Mouse (Mus musculus) heart, postnatal 36 days (tissue): ENCODE measurements at regions not wholly inside any gene's neighbourhood (a gene's known extent, or its start where the extent isn't known, plus 50 kb on each side); places are given as distances from the start of the nearest gene placed in this dataset.
"Not testable (repeated sequence)": the region's sequence is repeated elsewhere in the genome, so short reads cannot be mapped to it uniquely, and the experiment has no call there.

Source experiments
- DNase-seq, 2 experiments: peaks; one replicate each; pipeline ENCODE4 v3.0.0; 2021 to 2022
- intact Hi-C: fragments of 180-260 bp; cut with DNase I; formaldehyde crosslinking; loops from one replicate; pipeline ENCODE4 v1.15.1; 2025

- intact Hi-C loops: loop anchor here (5.0 to 10.0 kb wide), 3 partner anchors 154 to 884 kb away; partner anchors contain the start of gene Klf6
- DNase-seq: no peak
Observed at GRCm38 (mm10) chr13:5591286-5591685, 270.0 kb upstream of the Klf6 start.

GRCm38 (mm10) chr13:5591837-5592555 is 269.3 kb upstream of the Klf6 start:
- intact Hi-C loops: loop anchor here (1.0 to 10.0 kb wide), 5 partner anchors 23 to 883 kb away; partner anchors contain the start of gene Klf6
- no peak for DNase-seq

- intact Hi-C loops: loop anchor here (1.0 to 10.0 kb wide), 5 partner anchors 22 to 882 kb away; partner anchors contain the start of gene Klf6
- DNase-seq: peak in 1 of 2 experiments; percentile 54
Observed at GRCm38 (mm10) chr13:5592556-5593061, 268.7 kb upstream of the Klf6 start.

- intact Hi-C loops: loop anchor here (5.0 kb wide), 2 partner anchors 829 to 934 kb away; no protein-coding TSS in a partner anchor
Observed at GRCm38 (mm10) chr13:5601648-5602047, 259.6 kb upstream of the Klf6 start.

GRCm38 (mm10) chr13:5603905-5604596 is 257.2 kb upstream of the Klf6 start:
- intact Hi-C loops: loop anchor here (2.0 to 5.0 kb wide), 3 partner anchors 257 to 937 kb away; partner anchors contain the start of gene Klf6
- peak; percentile 25 to 50 for DNase-seq

More at GRCm38 (mm10) chr13:5601648-5602047, 259.6 kb upstream of the Klf6 start:
- no peak for DNase-seq

- no peak for DNase-seq
- intact Hi-C loops: loop anchor here (2.0 to 5.0 kb wide), 2 partner anchors 107 to 255 kb away; partner anchors contain the start of gene Klf6
Observed at GRCm38 (mm10) chr13:5605418-5605817, 255.9 kb upstream of the Klf6 start.

- no peak for DNase-seq
- intact Hi-C loops: loop anchor here (5.0 kb wide), 1 partner anchor 105 kb away; no protein-coding TSS in a partner anchor
Observed at GRCm38 (mm10) chr13:5607462-5607861, 253.8 kb upstream of the Klf6 start.

GRCm38 (mm10) chr13:5614186-5614737 is 247.0 kb upstream of the Klf6 start:
- peak in 1 of 2 experiments; percentile 25 for DNase-seq
- intact Hi-C loops: loop anchor here (2.0 to 5.0 kb wide), 4 partner anchors 21 to 267 kb away; no protein-coding TSS in a partner anchor

GRCm38 (mm10) chr13:5614833-5615232 is 246.4 kb upstream of the Klf6 start:
- intact Hi-C loops: loop anchor here (2.0 to 5.0 kb wide), 4 partner anchors 22 to 268 kb away; no protein-coding TSS in a partner anchor
- DNase-seq: no peak

GRCm38 (mm10) chr13:5615327-5615726 is 246.0 kb upstream of the Klf6 start:
- intact Hi-C loops: loop anchor here (2.0 kb wide), 2 partner anchors 23 to 187 kb away; no protein-coding TSS in a partner anchor
- no peak for DNase-seq

- no peak for DNase-seq
- intact Hi-C loops: no loop called here
Observed at GRCm38 (mm10) chr13:5628124-5628523, 233.2 kb upstream of the Klf6 start.

- intact Hi-C loops: no loop called here
- DNase-seq: no peak
Observed at GRCm38 (mm10) chr13:5634960-5635359, 226.3 kb upstream of the Klf6 start.

GRCm38 (mm10) chr13:5641743-5642510 is 219.4 kb upstream of the Klf6 start:
- no peak for DNase-seq
- intact Hi-C loops: no loop called here

GRCm38 (mm10) chr13:5648276-5648675 is 213.0 kb upstream of the Klf6 start:
- no peak for DNase-seq
- intact Hi-C loops: no loop called here

- intact Hi-C loops: no loop called here
- no peak for DNase-seq
Observed at GRCm38 (mm10) chr13:5657556-5657955, 203.7 kb upstream of the Klf6 start.

GRCm38 (mm10) chr13:5666235-5667007 is 194.9 kb upstream of the Klf6 start:
- intact Hi-C loops: no loop called here
- no peak for DNase-seq

- DNase-seq: no peak
- intact Hi-C loops: no loop called here
Observed at GRCm38 (mm10) chr13:5675668-5676067, 185.6 kb upstream of the Klf6 start.

- DNase-seq: no peak
Observed at GRCm38 (mm10) chr13:5690124-5690523, 171.2 kb upstream of the Klf6 start.

GRCm38 (mm10) chr13:5690680-5691079 is 170.6 kb upstream of the Klf6 start:
- intact Hi-C loops, DNase-seq: not testable (repeated sequence)

More at GRCm38 (mm10) chr13:5690124-5690523, 171.2 kb upstream of the Klf6 start:
- intact Hi-C loops: no loop called here
